Mouse (Mus musculus): ENCODE data around the gene Fam84b. TPM values are rescaled to one million over a fixed set of nuclear protein-coding genes. Genes with fewer than 3 reads are reported as not detected.

The Fam84b gene
- polyA plus RNA-seq, 1 experiment = 17.3 TPM

- H3K27ac ChIP-seq (ENCODE audit: insufficient read depth, low read depth, low read length) = no peak overlapping the region
- TF ChIP-seq POLR2A (IDR thresholded peaks at IDR 0.05; ENCODE audit: low read depth, low read length) (no peak), CTCF (IDR thresholded peaks at IDR 0.05; ENCODE audit: extremely low read depth, insufficient read length, insufficient replicate concordance, low read depth, low read length) (no peak)
- H3K27me3 ChIP-seq (ENCODE audit: control insufficient read depth, insufficient read depth, low read length) = no peaks in the 10 kb centered on the region
- 45% methylated on average over 1 of the region's 1 CpGs for WGBS
- H3K4me3 ChIP-seq (ENCODE audit: low read depth, low read length) = no peak overlapping the region
- H3K4me1 ChIP-seq (ENCODE audit: control insufficient read depth, insufficient read depth, insufficient read length, low read length) = no peaks in the 10 kb centered on the region
- H3K36me3 ChIP-seq (ENCODE audit: control insufficient read depth, insufficient read depth, low read length) = no peaks in the 10 kb centered on the region
These were observed 74.0 kb downstream of the Fam84b start for GRCm38 (mm10) chr15:60779531-60779973.

GRCm38 (mm10) chr15:60779063-60779462 is 74.5 kb downstream of the Fam84b start:
- 45% methylated on average over 4 of the region's 4 CpGs for WGBS
- TF ChIP-seq CTCF (IDR thresholded peaks at IDR 0.05; ENCODE audit: extremely low read depth, insufficient read length, insufficient replicate concordance, low read depth, low read length) (no peak), POLR2A (IDR thresholded peaks at IDR 0.05; ENCODE audit: low read depth, low read length) (no peak)
- Histone ChIP-seq H3K4me1 (ENCODE audit: control insufficient read depth, insufficient read depth, insufficient read length, low read length) (no peaks in the 10 kb centered on the region), H3K27me3 (ENCODE audit: control insufficient read depth, insufficient read depth, low read length) (no peaks in the 10 kb centered on the region), H3K36me3 (ENCODE audit: control insufficient read depth, insufficient read depth, low read length) (no peaks in the 10 kb centered on the region), H3K27ac (ENCODE audit: insufficient read depth, low read depth, low read length) (no peak overlapping the region), H3K4me3 (ENCODE audit: low read depth, low read length) (no peak overlapping the region)

Other genes starting within 250 kb of the Fam84b start
- not detected in 2 replicates for gene A1bg, start 69.2 kb upstream of the Fam84b start, polyA plus RNA-seq (2012; rRNA removed)